8 mouse cellular contexts compared by ENCODE assay signal in genomic region chr5:96878178-96878577, GRCm38 (mm10).
DNase-seq lines count a peak whose midpoint lies in the region; ATAC-seq and TF ChIP-seq lines count a peak whose summit lies in the region.

No protein-coding gene starts in this region.

- H3K9ac ChIP-seq in lung, embryonic 14.5 days = no peak overlapping the region

- H3K4me1 ChIP-seq in lung, embryonic 14.5 days (ENCODE audit: insufficient read depth) = no peaks in the 10 kb centered on the region

- peak; percentile 59 for TF ChIP-seq CTCF in lung, embryonic 14.5 days (IDR thresholded peaks at IDR 0.05; ENCODE audit: low read depth)

- no peak overlapping the region for H3K4me2 ChIP-seq in lung, embryonic 14.5 days

- ATAC-seq in lung, embryonic 14.5 days (ENCODE audit: insufficient read depth) = no peak
- ATAC-seq in neutrophil, adult 5-6 weeks (ENCODE audit: extremely low read depth, insufficient number of reproducible peaks, low FRiP score, poor library complexity, severe bottlenecking) = peak; percentile 89

- WGBS in lung, embryonic 14.5 days = 90% methylated on average over 1 of the region's 1 CpGs

- H3K27ac ChIP-seq in lung, embryonic 14.5 days (ENCODE audit: low read depth) = no peak overlapping the region

- no peak overlapping the region for H3K4me3 ChIP-seq in lung, embryonic 14.5 days (ENCODE audit: low read depth, low read length)

- no peaks in the 10 kb centered on the region for H3K27me3 ChIP-seq in lung, embryonic 14.5 days (ENCODE audit: insufficient read depth, low read length)

- peaks cover 2% of the 10 kb centered on the region; the same call in 1 of the 2 replicates for H3K9me3 ChIP-seq in lung, embryonic 14.5 days (ENCODE audit: low read depth, low read length)

- DNase-seq in adrenal gland, postnatal 10 days = peak; percentile 42
- no peak for DNase-seq in adrenal gland, postnatal 25 days
- peak; percentile 75 for DNase-seq in lung, embryonic 14.5 days
- no peak for DNase-seq in lung, adult 18-20 months
- DNase-seq in forelimb bud, embryonic 11.5 days (ENCODE audit: low read depth, low spot score) = peak; percentile 52
- DNase-seq in urinary bladder, adult 2 months (ENCODE audit: low spot score) = no peak
- no peak for DNase-seq in left cerebral cortex, adult 8-10 months (ENCODE audit: low spot score in 2 of 2)

- no peaks in the 10 kb centered on the region for H3K36me3 ChIP-seq in lung, embryonic 14.5 days (ENCODE audit: insufficient read depth)

Comparison
In these comparisons a context has a peak if more than half of its experiments do, and no peak if none do; other contexts are left out.
1. DNase-seq: peak in adrenal gland, postnatal 10 days (single experiment), lung, embryonic 14.5 days (single experiment) and forelimb bud, embryonic 11.5 days (single experiment); none in adrenal gland, postnatal 25 days (single experiment), lung, adult 18-20 months (0 of 2), urinary bladder, adult 2 months (single experiment) and left cerebral cortex, adult 8-10 months (0 of 2).